ENCODE assay signal across 12 mouse cellular contexts in genomic region chr3:98355344-98356025, GRCm38 (mm10). TPM values are rescaled to one million over a fixed set of nuclear protein-coding genes. Genes with fewer than 3 reads are reported as not detected.
A peak's percentile ranks its signal among the peaks of the same experiment; 100 is the strongest.
DNase-seq lines count a peak whose midpoint lies in the region; ATAC-seq and TF ChIP-seq lines count a peak whose summit lies in the region.
"Had no signal": no experiment of that assay in that cellular context is flagged by ENCODE, and none has a peak within 500 bp of the region (broad histone marks: within the 10 kb centered on the region; RNA-seq: fewer than 3 reads in every experiment).

No protein-coding gene starts in this region.

- 60% methylated on average over 10 of the region's 10 CpGs for WGBS in heart, embryonic 15.5 days
- 66% methylated on average over 10 of the region's 10 CpGs for WGBS in heart, embryonic 11.5 days (ENCODE audit: insufficient replicate concordance)
- WGBS in hindbrain, embryonic 14.5 days: 51% methylated on average over 10 of the region's 10 CpGs
- 59% methylated on average over 10 of the region's 10 CpGs for WGBS in midbrain, postnatal 0 days

- no peaks in the 10 kb centered on the region for H3K9me3 ChIP-seq in heart, embryonic 15.5 days (replicated peaks)
- H3K9me3 ChIP-seq in heart, embryonic 11.5 days (replicated peaks; ENCODE audit: control insufficient read depth, low read length): no peaks in the 10 kb centered on the region
- H3K9me3 ChIP-seq in hindbrain, embryonic 14.5 days (ENCODE audit: control insufficient read depth, low read length): no peaks in the 10 kb centered on the region
- H3K9me3 ChIP-seq in midbrain, postnatal 0 days (ENCODE audit: low read length): no peaks in the 10 kb centered on the region

- H3K27me3 ChIP-seq in heart, embryonic 15.5 days: no peaks in the 10 kb centered on the region
- H3K27me3 ChIP-seq in heart, embryonic 11.5 days (ENCODE audit: control insufficient read depth, insufficient read depth, low read length): no peaks in the 10 kb centered on the region
- H3K27me3 ChIP-seq in hindbrain, embryonic 14.5 days (ENCODE audit: control insufficient read depth, insufficient read depth, low read length): no peaks in the 10 kb centered on the region
- no peaks in the 10 kb centered on the region for H3K27me3 ChIP-seq in midbrain, postnatal 0 days (ENCODE audit: insufficient read depth, low read length)

- no peak overlapping the region for H3K27ac ChIP-seq in heart, embryonic 15.5 days
- no peak overlapping the region for H3K27ac ChIP-seq in heart, embryonic 11.5 days (ENCODE audit: low read depth, low read length)
- no peak overlapping the region for H3K27ac ChIP-seq in hindbrain, embryonic 14.5 days
- no peak overlapping the region for H3K27ac ChIP-seq in midbrain, postnatal 0 days (ENCODE audit: low read depth, low read length)

- DNase-seq in embryo, embryonic 11 days: peak; percentile 52
- peak; percentile 36 for DNase-seq in hindbrain, embryonic 14.5 days (ENCODE audit: low spot score)
- DNase-seq in midbrain, postnatal 0 days (ENCODE audit: low spot score): peak; percentile 18
- no peak for DNase-seq in thymus, postnatal 0 days (ENCODE audit: low spot score)
- no peak for DNase-seq in spleen, postnatal 36 days (ENCODE audit: low spot score in 2 of 2)
- DNase-seq in gastrocnemius, postnatal 10 days: no peak
- DNase-seq: adrenal gland, adult 8-10 months; heart, adult 18-20 months; layer of hippocampus, postnatal 36 days; lung, postnatal 36 days had no signal

- no peaks in the 10 kb centered on the region for H3K36me3 ChIP-seq in heart, embryonic 15.5 days
- no peaks in the 10 kb centered on the region for H3K36me3 ChIP-seq in heart, embryonic 11.5 days (ENCODE audit: control insufficient read depth, insufficient read depth, low read length)
- no peaks in the 10 kb centered on the region for H3K36me3 ChIP-seq in hindbrain, embryonic 14.5 days (replicated peaks; ENCODE audit: control insufficient read depth, insufficient read depth)
- no peaks in the 10 kb centered on the region for H3K36me3 ChIP-seq in midbrain, postnatal 0 days (ENCODE audit: insufficient read depth, low read length)

- TF ChIP-seq CTCF in midbrain, postnatal 0 days (IDR thresholded peaks at IDR 0.05): peak; percentile 61

- H3K4me2 ChIP-seq in heart, embryonic 15.5 days: no peak overlapping the region
- no peak overlapping the region for H3K4me2 ChIP-seq in heart, embryonic 11.5 days
- H3K4me2 ChIP-seq in hindbrain, embryonic 14.5 days (replicated peaks): no peak overlapping the region
- H3K4me2 ChIP-seq in midbrain, postnatal 0 days (ENCODE audit: low read depth, low read length, poor library complexity, severe bottlenecking): no peak overlapping the region

- 0 out of 2 replicates have a peak, but pooled peaks have one; percentile 18 for ATAC-seq in heart, embryonic 15.5 days (replicated peaks; ENCODE audit: insufficient number of reproducible peaks, insufficient read depth, low FRiP score, low read depth)
- no peak for ATAC-seq in heart, embryonic 11.5 days (replicated peaks; ENCODE audit: insufficient number of reproducible peaks, low FRiP score, low TSS enrichment)
- ATAC-seq in hindbrain, embryonic 14.5 days (ENCODE audit: low FRiP score): peak; percentile 79
- peak; percentile 41; the same call in 1 of the 2 replicates for ATAC-seq in midbrain, postnatal 0 days (ENCODE audit: low FRiP score)

- no peak overlapping the region for H3K9ac ChIP-seq in heart, embryonic 15.5 days
- no peak overlapping the region for H3K9ac ChIP-seq in heart, embryonic 11.5 days (ENCODE audit: low read depth, low read length)
- no peak overlapping the region for H3K9ac ChIP-seq in hindbrain, embryonic 14.5 days
- no peak overlapping the region for H3K9ac ChIP-seq in midbrain, postnatal 0 days (replicated peaks; ENCODE audit: low read length, poor library complexity, severe bottlenecking)

- H3K4me1 ChIP-seq in heart, embryonic 15.5 days (replicated peaks): peaks cover 6% of the 10 kb centered on the region
- H3K4me1 ChIP-seq in heart, embryonic 11.5 days (ENCODE audit: control insufficient read depth, insufficient read depth, low read length): no peaks in the 10 kb centered on the region
- peaks cover 3% of the 10 kb centered on the region; the same call in 1 of the 2 replicates for H3K4me1 ChIP-seq in hindbrain, embryonic 14.5 days (replicated peaks; ENCODE audit: control insufficient read depth, insufficient read depth, low read length)
- H3K4me1 ChIP-seq in midbrain, postnatal 0 days (ENCODE audit: insufficient read depth, low read length): no peaks in the 10 kb centered on the region

- H3K4me3 ChIP-seq in heart, embryonic 15.5 days: no peak overlapping the region
- no peak overlapping the region for H3K4me3 ChIP-seq in heart, embryonic 11.5 days (ENCODE audit: low read depth, low read length)
- H3K4me3 ChIP-seq in hindbrain, embryonic 14.5 days (replicated peaks; ENCODE audit: low read length): no peak overlapping the region
- no peak overlapping the region for H3K4me3 ChIP-seq in midbrain, postnatal 0 days (ENCODE audit: low read depth, low read length)

RNA-seq across cellular contexts. Expression of gene Phgdh, which starts 15.7 kb away (rescaled TPM):
- polyA plus RNA-seq in heart, embryonic 15.5 days (2015; fragmentation: Nextera tagmentation; extraction: Ambion mirVana): 59.7 and 123 TPM in 2 replicates
- polyA plus RNA-seq in heart, embryonic 11.5 days (2014; fragmentation: Nextera tagmentation; extraction: Ambion mirVana): 116 and 119 TPM in 2 replicates
- polyA plus RNA-seq in hindbrain, embryonic 14.5 days (2014; fragmentation: Nextera tagmentation; extraction: Ambion mirVana): 160 and 173 TPM in 2 replicates
- total RNA-seq in midbrain, postnatal 0 days (2014; rRNA removed): 182 and 206 TPM in 2 replicates
- polyA plus RNA-seq in midbrain, postnatal 0 days (2015; fragmentation: Nextera tagmentation; extraction: Ambion mirVana): 148 and 171 TPM in 2 replicates
- polyA plus RNA-seq in thymus, postnatal 0 days (2015; fragmentation: Nextera tagmentation; extraction: Ambion mirVana): 328 and 352 TPM in 2 replicates
- total RNA-seq in gastrocnemius, postnatal 10 days (2021): 10 to 100 TPM; 13.4 to 16.9 TPM

RNA-seq across cellular contexts. Expression of gene Zfp697, which starts 26.8 kb away (rescaled TPM):
- polyA plus RNA-seq in heart, embryonic 15.5 days (2015; fragmentation: Nextera tagmentation; extraction: Ambion mirVana): 7.7 and 9.9 TPM in 2 replicates
- polyA plus RNA-seq in heart, embryonic 11.5 days (2014; fragmentation: Nextera tagmentation; extraction: Ambion mirVana): 8.2 and 12.1 TPM in 2 replicates
- 20.6 and 21.5 TPM in 2 replicates for polyA plus RNA-seq in hindbrain, embryonic 14.5 days (2014; fragmentation: Nextera tagmentation; extraction: Ambion mirVana)
- total RNA-seq in midbrain, postnatal 0 days (2014; rRNA removed): 39.5 and 45.9 TPM in 2 replicates
- 18.1 and 18.7 TPM in 2 replicates for polyA plus RNA-seq in midbrain, postnatal 0 days (2015; fragmentation: Nextera tagmentation; extraction: Ambion mirVana)
- 1.3 and 1.4 TPM in 2 replicates for polyA plus RNA-seq in thymus, postnatal 0 days (2015; fragmentation: Nextera tagmentation; extraction: Ambion mirVana)
- total RNA-seq in gastrocnemius, postnatal 10 days (2021): 1 to 10 TPM; 1.8 to 2.7 TPM

Comparison
In these comparisons a context has a peak if more than half of its experiments do, and no peak if none do; other contexts are left out.
1. DNase-seq: peak in embryo, embryonic 11 days (single experiment), hindbrain, embryonic 14.5 days (single experiment) and midbrain, postnatal 0 days (single experiment); none in thymus, postnatal 0 days (single experiment), spleen, postnatal 36 days (0 of 2) and gastrocnemius, postnatal 10 days (single experiment).